Mouse (Mus musculus) stomach, embryonic 15.5 days (tissue): ENCODE data around the gene Tbx2. TPM values are rescaled to one million over a fixed set of nuclear protein-coding genes. Genes with fewer than 3 reads are reported as not detected.

Source experiments
- ATAC-seq: fragments of 200-750 bp; cut with Nextera tagmentation; 2 replicates; pipeline ENCODE4 v1.8.0; 2017; ENCODE audit warnings: low read depth, moderate number of reproducible peaks, moderate TSS enrichment; ENCODE audit not compliant: insufficient read depth, low FRiP score
- H3K27ac ChIP-seq: fragments of 300-500 bp; sonication (generic); 2 replicates; pipeline ENCODE4 v1.5.1; 2015; ENCODE audit warnings: mild to moderate bottlenecking, inconsistent platforms
- H3K27me3 ChIP-seq: fragments of 300-500 bp; sonication (generic); replicated peaks from 2 replicates; pipeline ENCODE4 v1.6.1; 2015; ENCODE audit warnings: inconsistent platforms
- H3K36me3 ChIP-seq: fragments of 300-500 bp; sonication (generic); 2 replicates; pipeline ENCODE4 v1.6.1; 2015; ENCODE audit warnings: inconsistent platforms
- H3K4me1 ChIP-seq: fragments of 300-500 bp; sonication (generic); 2 replicates; pipeline ENCODE4 v1.6.1; 2015; ENCODE audit warnings: inconsistent platforms
- H3K4me2 ChIP-seq: fragments of 300-500 bp; sonication (generic); 2 replicates; pipeline ENCODE4 v1.6.1; 2015; ENCODE audit warnings: mild to moderate bottlenecking, inconsistent platforms
- H3K4me3 ChIP-seq: fragments of 300-500 bp; sonication (generic); replicated peaks from 2 replicates; pipeline ENCODE4 v1.5.1; 2015; ENCODE audit warnings: inconsistent platforms
- H3K9ac ChIP-seq: fragments of 300-500 bp; sonication (generic); 2 replicates; pipeline ENCODE4 v1.6.1; 2015; ENCODE audit warnings: inconsistent platforms
- H3K9me3 ChIP-seq: fragments of 300-500 bp; sonication (generic); 2 replicates; pipeline ENCODE4 v1.6.1; 2016; ENCODE audit warnings: inconsistent platforms
- WGBS: fragments of 180-500 bp; shearing (Covaris S2); methylation state at CpG from one replicate; pipeline ENCODE4 v1.1.7; 2015; 5-methylcytosine and 5-hydroxymethylcytosine counted together
- polyA plus RNA-seq: library from polyadenylated mRNA; unstranded; fragments of >200 nt; fragmentation: Nextera tagmentation; extraction: Ambion mirVana; gene quantifications from 2 replicates; pipeline ENCODE4 v1.2.1, GENCODE M21; 2015

Gene Tbx2
- polyA plus RNA-seq, 1 experiment from 2014 or later = 6.6 TPM

GRCm38 (mm10) chr11:85836523-85837290 lies 4.4 kb downstream of the Tbx2 start:
- H3K4me3 ChIP-seq = peak overlapping the region; percentile 60
- H3K9me3 ChIP-seq = no peaks in the 10 kb centered on the region
- H3K9ac ChIP-seq = no peak overlapping the region
- 15% methylated on average over 32 of the region's 32 CpGs for WGBS
- no peak for ATAC-seq
- H3K4me1 ChIP-seq = peaks cover 30% of the 10 kb centered on the region
- peak overlapping the region; percentile 27; the same call in 1 of the 2 replicates for H3K27ac ChIP-seq
- peak overlapping the region; percentile 95 for H3K4me2 ChIP-seq
- peaks cover 75% of the 10 kb centered on the region for H3K27me3 ChIP-seq
- no peaks in the 10 kb centered on the region for H3K36me3 ChIP-seq

DNA sequence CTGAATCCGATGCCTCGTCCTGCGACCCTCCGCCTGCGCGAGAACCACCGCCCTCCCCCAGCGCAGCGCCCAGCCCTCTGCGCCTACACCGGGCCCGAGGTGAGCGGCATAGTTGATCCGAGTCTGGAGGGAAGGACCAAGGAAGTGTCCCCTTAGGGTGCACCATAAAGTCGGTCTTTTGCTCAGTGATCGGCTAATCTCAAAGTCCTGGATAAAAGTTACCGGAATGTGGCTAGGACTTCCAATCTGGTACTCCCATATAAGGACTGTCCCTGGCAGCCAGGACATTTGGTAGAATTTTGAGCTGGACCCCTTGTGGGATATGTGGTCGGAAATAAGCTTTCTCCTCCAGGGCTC lies 4.9 kb downstream of the Tbx2 start:
- peak overlapping the region; percentile 11; the same call in 1 of the 2 replicates for H3K27ac ChIP-seq
- 9% methylated on average over 18 of the region's 18 CpGs for WGBS
- no peaks in the 10 kb centered on the region for H3K36me3 ChIP-seq
- peak overlapping the region; percentile 16; the same call in 1 of the 2 replicates for H3K9ac ChIP-seq
- peak overlapping the region; percentile 95 for H3K4me2 ChIP-seq
- peaks cover 69% of the 10 kb centered on the region for H3K27me3 ChIP-seq
- no peak for ATAC-seq
- peaks cover 29% of the 10 kb centered on the region for H3K4me1 ChIP-seq
- no peaks in the 10 kb centered on the region for H3K9me3 ChIP-seq
- peak overlapping the region; percentile 60 for H3K4me3 ChIP-seq

- H3K9ac ChIP-seq = peak overlapping the region; percentile 16
- H3K4me3 ChIP-seq = peak overlapping the region; percentile 60
- H3K27ac ChIP-seq = 0 out of 2 replicates have a peak overlapping the region, but pooled peaks have one; percentile 16
- H3K36me3 ChIP-seq = no peaks in the 10 kb centered on the region
- no peak for ATAC-seq
- H3K4me1 ChIP-seq = peaks cover 31% of the 10 kb centered on the region
- H3K4me2 ChIP-seq = peak overlapping the region; percentile 95
- H3K9me3 ChIP-seq = no peaks in the 10 kb centered on the region
- 10% methylated on average over 66 of the region's 67 CpGs for WGBS
- H3K27me3 ChIP-seq = peaks cover 66% of the 10 kb centered on the region
Measured at GRCm38 (mm10) chr11:85837648-85838423, 5.5 kb downstream of the Tbx2 start.

DNA sequence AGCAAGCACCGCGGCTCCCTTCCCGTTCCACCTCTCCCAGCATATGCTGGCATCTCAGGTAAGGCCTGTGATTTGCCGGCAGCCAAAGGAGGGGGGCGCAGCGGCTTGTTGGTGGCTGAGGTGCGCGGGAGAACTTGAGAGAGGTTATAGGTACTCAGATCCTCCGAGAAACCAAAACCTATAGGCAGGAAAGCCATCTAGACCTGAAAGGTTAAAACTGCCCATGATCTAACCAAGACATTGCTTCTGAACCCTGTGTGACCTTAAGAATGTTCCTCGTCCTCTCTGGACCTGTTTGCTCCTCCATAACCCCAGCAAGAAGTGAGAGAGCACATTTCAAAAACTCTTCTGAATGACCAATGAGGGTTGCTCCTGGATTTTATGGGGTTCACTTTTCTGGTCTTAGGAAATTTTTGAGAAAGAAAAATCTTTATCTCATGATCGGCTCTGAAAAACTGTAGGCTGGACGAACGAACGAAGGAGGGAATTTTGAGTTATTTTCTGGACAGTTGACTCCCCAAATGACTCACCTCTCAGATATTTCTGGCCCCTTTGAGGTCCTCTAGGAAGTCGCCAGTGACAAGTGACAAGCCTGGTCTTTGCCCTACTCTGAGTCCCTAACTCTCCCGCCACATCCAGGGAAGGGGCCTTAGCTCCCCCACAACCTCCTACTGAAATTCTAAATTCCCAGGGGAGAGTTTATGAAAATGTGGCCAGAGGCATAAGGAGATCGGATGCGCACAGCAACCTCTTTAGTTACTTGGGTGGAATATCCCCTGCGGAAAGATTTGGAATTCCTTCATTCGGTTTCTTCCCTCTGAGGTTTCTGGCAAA lies 6.3 kb downstream of the Tbx2 start:
- peak overlapping the region; percentile 16 for H3K9ac ChIP-seq
- no peak for ATAC-seq
- 28% methylated on average over 20 of the region's 20 CpGs for WGBS
- peak overlapping the region; percentile 60 for H3K4me3 ChIP-seq
- H3K4me1 ChIP-seq = peaks cover 37% of the 10 kb centered on the region
- H3K9me3 ChIP-seq = no peaks in the 10 kb centered on the region
- H3K36me3 ChIP-seq = no peaks in the 10 kb centered on the region
- H3K4me2 ChIP-seq = peak overlapping the region; percentile 95
- 0 out of 2 replicates have a peak overlapping the region, but pooled peaks have one; percentile 16 for H3K27ac ChIP-seq
- H3K27me3 ChIP-seq = peaks cover 66% of the 10 kb centered on the region

DNA sequence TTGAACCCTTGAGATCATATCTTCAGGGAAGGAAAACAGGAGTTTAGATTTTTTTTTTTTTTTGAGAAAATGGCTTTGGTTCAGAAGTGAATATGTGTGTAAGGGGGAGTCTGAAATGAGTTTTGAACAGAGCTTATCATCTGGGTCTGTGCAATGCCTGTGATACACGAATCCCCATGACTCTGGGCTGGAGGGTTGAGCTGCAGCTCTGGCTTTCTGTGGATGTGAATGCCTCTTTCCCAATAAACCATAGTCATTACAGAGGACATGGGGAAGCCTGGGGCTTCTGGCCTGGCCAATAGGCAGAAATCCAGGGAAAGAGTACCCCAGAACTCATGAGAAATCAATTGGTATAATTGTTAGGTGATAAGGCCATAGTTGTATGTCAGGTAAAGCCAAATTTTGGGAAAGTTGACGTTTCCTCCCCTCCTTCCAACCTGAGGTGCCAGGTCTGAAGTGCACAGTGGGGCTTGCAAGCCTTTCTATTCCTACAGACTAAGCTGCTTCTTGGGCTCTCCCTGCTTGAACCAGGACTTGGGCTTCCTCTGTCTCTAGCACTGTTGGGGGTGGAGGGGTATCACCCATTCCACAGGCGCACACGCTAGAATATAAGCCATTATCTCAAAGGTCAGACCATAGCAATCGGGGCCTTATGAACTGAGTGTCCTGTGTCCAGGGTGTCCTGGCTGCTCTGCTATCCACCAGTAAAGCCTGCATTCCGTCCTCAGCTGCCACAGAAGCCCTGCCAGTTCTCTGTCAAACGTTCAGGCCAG lies 7.1 kb downstream of the Tbx2 start:
- Histone ChIP-seq H3K4me1 (peaks cover 42% of the 10 kb centered on the region), H3K9ac (peak overlapping the region; percentile 11; the same call in 1 of the 2 replicates), H3K27ac (no peak overlapping the region)

DNA sequence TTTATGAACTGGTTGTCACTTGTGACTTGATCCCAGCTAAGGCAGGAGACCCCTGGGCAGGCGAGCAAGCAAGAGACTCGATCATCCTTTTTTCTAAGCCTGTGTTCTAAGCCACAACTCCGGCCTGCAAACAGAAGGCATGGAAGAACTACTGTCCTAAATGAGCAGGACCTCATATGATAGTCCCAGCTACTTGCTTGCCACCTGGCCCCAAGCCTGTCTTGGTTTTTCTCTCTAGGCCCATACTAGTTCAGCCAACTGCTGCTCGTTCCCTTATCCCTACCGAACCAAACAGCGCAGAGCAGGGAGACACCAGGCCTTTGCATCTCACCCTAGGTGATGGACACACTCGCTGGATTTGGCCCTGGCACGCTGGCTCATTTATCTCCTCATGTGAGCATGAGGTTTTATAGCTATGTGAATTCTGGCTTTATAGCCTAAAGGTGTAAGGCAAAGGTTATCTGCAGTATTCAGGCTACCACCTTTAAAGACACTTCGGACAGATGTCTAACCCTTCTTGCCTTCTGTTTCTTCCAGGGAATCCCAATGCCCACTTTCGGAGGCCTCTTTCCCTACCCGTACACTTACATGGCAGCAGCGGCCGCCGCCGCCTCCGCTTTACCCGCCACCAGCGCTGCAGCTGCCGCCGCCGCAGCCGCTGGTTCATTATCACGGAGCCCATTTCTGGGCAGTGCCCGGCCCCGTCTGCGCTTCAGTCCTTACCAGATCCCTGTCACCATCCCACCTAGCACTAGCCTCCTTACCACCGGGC lies 7.9 kb downstream of the Tbx2 start:
- peak overlapping the region; percentile 95 for H3K4me2 ChIP-seq
- no peaks in the 10 kb centered on the region for H3K36me3 ChIP-seq
- H3K9ac ChIP-seq = peak overlapping the region; percentile 11; the same call in 1 of the 2 replicates
- ATAC-seq = no peak
- H3K27me3 ChIP-seq = peaks cover 54% of the 10 kb centered on the region
- H3K9me3 ChIP-seq = no peaks in the 10 kb centered on the region
- WGBS = 31% methylated on average over 27 of the region's 27 CpGs
- H3K4me1 ChIP-seq = peaks cover 42% of the 10 kb centered on the region
- H3K4me3 ChIP-seq = peak overlapping the region; percentile 15
- H3K27ac ChIP-seq = no peak overlapping the region

More for the DNA sequence above, 7.1 kb downstream of the Tbx2 start:
- H3K36me3 ChIP-seq = no peaks in the 10 kb centered on the region
- no peak for ATAC-seq
- peaks cover 62% of the 10 kb centered on the region for H3K27me3 ChIP-seq
- 40% methylated on average over 7 of the region's 7 CpGs for WGBS
- peak overlapping the region; percentile 95 for H3K4me2 ChIP-seq
- peak overlapping the region; percentile 60 for H3K4me3 ChIP-seq
- no peaks in the 10 kb centered on the region for H3K9me3 ChIP-seq

DNA sequence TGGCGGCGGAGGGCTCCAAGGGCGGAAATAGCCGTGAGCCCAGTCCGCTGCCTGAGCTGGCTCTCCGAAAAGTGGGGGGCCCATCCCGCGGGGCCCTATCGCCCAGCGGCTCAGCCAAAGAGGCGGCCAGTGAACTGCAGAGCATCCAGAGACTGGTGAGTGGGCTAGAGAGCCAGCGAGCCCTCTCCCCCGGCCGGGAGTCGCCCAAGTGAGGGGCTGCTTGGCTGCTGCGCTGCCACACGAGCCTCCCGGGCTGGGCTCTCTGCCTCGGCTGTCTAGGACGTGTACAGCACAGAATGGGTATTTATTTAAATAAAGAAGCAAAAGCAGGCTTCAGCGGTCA lies 8.4 kb downstream of the Tbx2 start:
- H3K4me3 ChIP-seq = peak overlapping the region; percentile 15; the same call in 1 of the 2 replicates
- no peak overlapping the region for H3K9ac ChIP-seq
- peaks cover 42% of the 10 kb centered on the region for H3K4me1 ChIP-seq
- no peaks in the 10 kb centered on the region for H3K9me3 ChIP-seq
- H3K27me3 ChIP-seq = peaks cover 51% of the 10 kb centered on the region
- H3K36me3 ChIP-seq = no peaks in the 10 kb centered on the region
- 27% methylated on average over 21 of the region's 21 CpGs for WGBS
- no peak for ATAC-seq
- peak overlapping the region; percentile 95 for H3K4me2 ChIP-seq
- H3K27ac ChIP-seq = 0 out of 2 replicates have a peak overlapping the region, but pooled peaks have one; percentile 3

DNA sequence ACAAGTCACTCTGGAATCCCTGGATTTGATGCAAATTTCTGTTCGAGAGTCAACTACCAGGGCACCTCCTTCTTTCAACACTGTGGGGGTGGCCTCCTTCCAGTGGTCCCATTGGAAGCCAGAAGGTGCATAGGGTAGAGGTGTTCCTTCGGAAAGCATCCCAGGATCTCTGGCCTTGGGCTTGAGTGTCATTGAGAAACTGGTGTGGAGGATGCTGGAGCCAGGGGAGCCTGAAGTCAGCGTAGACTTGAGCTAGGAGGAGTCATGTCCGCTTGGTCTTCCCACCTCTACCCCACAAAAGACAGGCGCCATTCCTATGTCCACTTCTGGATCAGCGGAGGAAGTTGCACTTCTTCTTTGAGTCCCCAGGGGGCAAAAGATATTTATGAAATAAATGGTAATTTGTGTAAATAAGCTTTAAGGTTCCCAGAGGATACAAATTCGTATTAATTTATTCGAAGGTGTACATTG lies 8.9 kb downstream of the Tbx2 start:
- Histone ChIP-seq H3K9me3 (no peaks in the 10 kb centered on the region), H3K9ac (no peak overlapping the region), H3K27me3 (peaks cover 50% of the 10 kb centered on the region), H3K4me3 (peak overlapping the region; percentile 36; the same call in 1 of the 2 replicates), H3K4me2 (peak overlapping the region; percentile 95), H3K4me1 (peaks cover 42% of the 10 kb centered on the region), H3K27ac (0 out of 2 replicates have a peak overlapping the region, but pooled peaks have one; percentile 3), H3K36me3 (no peaks in the 10 kb centered on the region)
- WGBS = 27% methylated on average over 8 of the region's 8 CpGs
- no peak for ATAC-seq

DNA sequence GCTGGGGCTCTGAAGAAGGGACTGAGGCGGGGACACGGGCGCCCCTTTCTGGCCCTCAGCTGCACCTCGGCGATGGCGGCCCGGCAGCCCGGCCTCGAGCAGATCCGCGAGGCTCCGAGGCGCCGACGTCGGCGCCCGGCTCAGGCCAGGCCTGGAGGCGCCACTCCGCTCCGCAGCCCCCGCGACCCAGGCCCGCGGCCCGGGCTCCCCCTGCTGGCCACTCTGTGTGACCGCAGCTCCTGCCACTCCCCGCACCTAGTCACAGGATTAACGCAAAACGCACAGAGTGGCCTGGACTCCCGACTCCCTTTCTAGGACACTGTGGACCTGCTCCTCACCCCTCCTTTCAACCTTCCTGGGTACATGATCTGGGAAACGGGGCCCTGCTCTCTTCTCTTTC lies 9.6 kb downstream of the Tbx2 start:
- no peak for ATAC-seq
- WGBS = 1% methylated on average over 30 of the region's 32 CpGs
- peak overlapping the region; percentile 95 for H3K4me2 ChIP-seq
- H3K4me1 ChIP-seq = peaks cover 38% of the 10 kb centered on the region
- H3K27ac ChIP-seq = peak overlapping the region; percentile 59
- no peaks in the 10 kb centered on the region for H3K36me3 ChIP-seq
- no peaks in the 10 kb centered on the region for H3K9me3 ChIP-seq
- peaks cover 44% of the 10 kb centered on the region for H3K27me3 ChIP-seq
- H3K4me3 ChIP-seq = peak overlapping the region; percentile 36
- H3K9ac ChIP-seq = peak overlapping the region; percentile 32; the same call in 1 of the 2 replicates

DNA sequence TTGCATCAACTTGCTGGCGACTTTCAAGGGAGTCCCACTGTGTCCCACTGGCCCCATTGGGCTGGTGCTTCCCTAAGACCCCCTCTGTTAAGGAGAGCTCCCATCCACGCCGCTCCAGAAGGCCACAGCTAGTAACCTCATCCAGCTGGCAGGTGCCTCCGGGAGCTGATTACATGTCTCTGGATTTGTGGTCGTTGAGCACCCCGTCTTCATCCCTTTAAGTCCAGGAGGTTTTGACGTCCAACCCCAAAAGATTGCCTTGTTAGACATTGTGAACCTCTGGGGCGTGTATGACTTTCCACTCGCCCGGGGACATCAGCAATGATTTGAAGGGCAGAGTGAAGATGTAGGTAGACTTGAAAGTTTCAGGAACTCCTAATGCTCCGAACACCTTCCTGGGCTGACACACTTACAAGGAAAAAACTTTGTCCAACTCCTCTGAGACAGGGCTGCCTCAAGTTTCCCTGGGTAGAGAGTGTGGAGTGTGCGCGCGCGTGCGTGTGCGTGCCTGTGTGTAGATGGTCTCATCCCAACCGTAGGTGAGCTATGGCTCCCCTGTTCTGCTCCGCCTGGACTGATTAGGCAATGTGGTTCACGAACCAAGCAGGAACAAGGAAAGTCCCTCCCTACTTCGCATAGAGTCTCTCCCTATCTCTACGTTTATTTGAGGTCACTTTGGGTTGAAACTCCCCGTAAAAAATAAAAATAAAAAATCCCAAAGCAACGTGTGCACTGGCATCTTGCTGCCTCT lies 10.4 kb downstream of the Tbx2 start:
- Histone ChIP-seq H3K36me3 (no peaks in the 10 kb centered on the region), H3K9ac (peak overlapping the region; percentile 6; the same call in 1 of the 2 replicates), H3K4me3 (peak overlapping the region; percentile 56), H3K4me1 (peaks cover 30% of the 10 kb centered on the region), H3K9me3 (no peaks in the 10 kb centered on the region), H3K27ac (peak overlapping the region; percentile 73; the same call in 1 of the 2 replicates), H3K27me3 (peaks cover 36% of the 10 kb centered on the region), H3K4me2 (peak overlapping the region; percentile 95)
- ATAC-seq = no peak
- 14% methylated on average over 24 of the region's 24 CpGs for WGBS
